Mouse (Mus musculus) embryo, embryonic 10.5 days (tissue): ENCODE measurements around the gene Gm12790.
"Not testable (repeated sequence)": the region's sequence is repeated elsewhere in the genome, so short reads cannot be mapped to it uniquely, and the experiment has no call there.

ENCODE experiments used
- DNase-seq: peaks from one replicate; pipeline ENCODE4 v3.0.0-alpha.2; 2015; ENCODE audit warnings: low spot score

Gm12790 gene

DNA sequence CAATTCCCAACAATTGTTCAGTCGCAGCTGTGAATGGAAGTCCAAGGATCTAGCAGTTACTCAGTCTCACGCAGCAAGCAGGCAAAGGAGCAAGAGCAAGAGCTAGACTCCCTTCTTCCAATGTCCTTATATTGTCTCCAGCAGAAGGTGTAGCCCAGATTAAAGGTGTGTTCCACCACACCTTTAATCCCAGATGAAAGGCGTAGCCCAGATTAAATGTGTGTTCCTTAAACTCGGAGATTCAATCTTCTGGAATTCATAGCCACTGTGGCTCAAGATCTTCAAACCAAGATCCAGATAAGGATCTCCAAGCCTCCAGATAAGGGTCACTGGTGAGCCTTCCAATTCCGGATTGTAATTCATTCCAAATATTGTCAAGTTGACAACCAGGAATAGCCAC is at the start of gene Gm12790:
Gene Gm12790 (minus strand): TSS at position 101 of the 400 bp plus-strand sequence.
- DNase-seq = not testable (repeated sequence)

DNA sequence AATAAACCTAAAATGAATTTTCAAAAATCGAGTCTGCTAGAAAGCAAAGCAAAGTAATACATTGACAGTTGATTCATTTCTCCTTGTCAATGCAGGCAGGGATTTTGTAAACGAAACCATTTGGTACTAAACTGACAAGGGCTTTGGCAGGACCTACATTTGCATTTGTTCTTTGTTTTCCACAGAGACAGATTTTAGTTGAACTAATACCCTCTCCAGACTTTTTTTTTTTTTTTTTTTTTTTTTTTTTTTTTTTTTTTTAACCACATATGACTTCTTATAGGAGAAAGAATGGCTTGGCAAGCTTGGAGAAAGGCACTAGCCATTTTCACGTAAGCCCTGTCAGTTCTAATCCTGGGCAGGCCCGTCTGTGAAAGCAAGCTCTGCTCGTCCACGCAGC is 45.8 kb upstream of the Gm12790 start:
- DNase-seq = no peak

DNA sequence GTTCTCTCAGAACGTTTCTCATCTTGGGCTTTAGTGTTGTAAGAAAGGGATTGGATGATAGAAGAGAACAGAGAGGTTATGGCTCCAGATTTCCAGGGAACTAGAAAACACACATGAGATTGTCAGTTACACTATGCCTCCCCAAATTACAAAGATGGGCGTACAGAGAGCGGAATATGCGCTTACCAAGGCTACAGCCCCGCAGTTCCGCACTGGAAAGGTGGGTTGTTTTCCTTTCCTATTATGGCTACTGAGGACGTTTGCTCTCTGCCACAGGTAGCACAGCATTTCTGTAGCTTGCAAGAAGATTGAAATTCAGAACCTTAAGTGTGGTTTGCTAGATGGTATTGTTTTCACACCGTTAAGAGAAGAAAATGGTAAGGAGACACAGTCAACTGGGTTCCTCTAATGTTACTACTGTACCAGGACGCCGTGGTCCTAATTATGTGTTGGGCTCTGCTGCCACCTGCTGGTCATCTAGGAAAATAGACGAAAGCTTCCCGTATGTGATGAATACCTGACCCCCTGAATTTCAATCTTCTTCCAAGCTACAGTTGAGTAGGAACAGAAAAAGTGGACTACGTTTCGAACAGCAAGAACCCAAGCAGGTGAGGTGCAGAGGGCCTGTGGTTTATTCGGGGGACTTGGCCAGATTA is 17.5 kb upstream of the Gm12790 start:
- peak; percentile 91 for DNase-seq

DNA sequence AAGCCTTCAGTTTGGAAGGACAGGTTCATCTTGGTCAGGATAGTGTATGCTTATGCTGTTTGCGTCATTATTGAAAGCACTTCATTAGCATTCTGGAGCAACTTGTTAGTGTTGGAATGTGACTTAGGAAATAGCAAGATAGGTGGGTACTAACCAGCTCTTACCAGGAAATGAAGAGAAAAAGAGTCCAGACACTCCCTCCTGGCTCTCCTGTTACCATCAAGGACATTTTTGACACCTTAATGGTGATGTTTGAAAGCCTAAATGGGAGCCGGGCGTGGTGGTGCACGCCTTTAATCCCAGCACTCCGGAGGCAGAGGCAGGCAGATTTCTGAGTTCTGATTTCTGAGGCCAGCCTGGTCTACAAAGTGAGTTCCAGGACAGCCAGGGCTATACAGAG is 16.6 kb upstream of the Gm12790 start:
- no peak for DNase-seq

DNA sequence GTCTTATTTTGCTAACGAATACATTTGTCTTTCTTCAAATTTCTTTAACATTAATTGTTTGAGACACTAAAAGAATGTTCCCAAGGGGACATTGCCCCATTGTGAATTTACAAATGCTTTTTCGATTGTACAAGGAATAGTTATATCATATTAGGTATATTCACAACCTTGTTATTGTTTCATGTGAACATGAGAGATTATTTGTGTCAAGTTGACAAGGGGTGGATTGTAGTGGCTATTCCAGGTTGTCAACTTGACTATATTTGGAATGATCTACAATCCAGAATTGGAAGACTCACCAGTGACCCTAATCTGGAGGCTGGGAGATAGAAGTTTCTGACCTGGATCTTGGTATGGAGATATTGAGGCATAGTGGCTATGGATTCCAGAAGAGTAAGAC is 5.5 kb upstream of the Gm12790 start, which contains the start of gene Gm12789:
Gene Gm12789 (plus strand): TSS at position 301 of the 400 bp plus-strand sequence.
- not testable (repeated sequence) for DNase-seq

DNA sequence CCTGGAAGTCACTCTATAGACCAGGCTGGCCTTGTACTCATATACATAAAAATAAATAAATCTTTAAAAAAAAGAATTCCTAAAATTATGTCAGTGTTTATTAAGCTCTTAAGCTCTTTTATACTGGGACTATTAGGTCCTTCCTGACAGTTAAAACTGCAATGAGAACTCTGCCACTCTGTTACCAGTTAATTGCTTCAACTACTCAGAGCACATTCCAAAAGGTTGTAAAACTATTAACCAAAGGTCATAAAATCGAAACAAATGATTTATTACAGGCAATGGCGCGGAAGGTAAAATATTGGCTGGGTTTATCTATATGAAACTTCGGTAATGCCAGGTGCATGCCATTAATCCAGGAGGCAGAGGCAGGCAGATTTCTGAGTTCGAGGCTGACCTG is 4.8 kb upstream of the Gm12790 start:
- DNase-seq = no peak

DNA sequence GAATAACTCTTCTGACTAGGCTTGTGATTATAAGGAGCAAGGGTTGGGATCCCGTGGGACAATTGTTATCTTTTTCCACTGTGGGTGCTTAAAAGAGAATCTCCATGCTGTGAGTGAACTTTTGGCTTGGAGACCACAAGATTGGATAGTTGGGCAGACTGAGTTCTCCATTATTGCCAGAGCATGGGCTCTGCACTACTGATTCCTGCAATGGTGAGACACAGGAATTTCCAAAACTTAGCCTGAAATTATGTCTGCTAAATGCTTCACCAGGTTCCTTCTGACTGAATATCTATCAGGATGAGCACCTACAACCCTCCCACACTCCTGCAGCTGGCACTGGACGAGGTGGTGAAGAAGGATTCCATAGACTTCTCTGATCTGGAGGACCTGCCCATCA is 40.7 kb downstream of the Gm12790 start, which contains the start of gene Gm12794:
Gene Gm12794 (plus strand): TSS at position 301 of the 400 bp plus-strand sequence.
- not testable (repeated sequence) for DNase-seq
